Mouse (Mus musculus): ENCODE measurements around the gene Nudt8.
"Not testable (repeated sequence)": the region's sequence is repeated elsewhere in the genome, so short reads cannot be mapped to it uniquely, and the experiment has no call there.

- not testable (repeated sequence) for TF ChIP-seq JUND (conservative IDR thresholded peaks at IDR 0.05; ENCODE audit: low read depth, low read length); ZC3H11A (IDR thresholded peaks at IDR 0.05; ENCODE audit: low read depth, low read length); MXI1 (IDR thresholded peaks at IDR 0.05; ENCODE audit: low read depth, low read length); CTCF (conservative IDR thresholded peaks at IDR 0.05 in 1 of 2, IDR thresholded peaks at IDR 0.05 in 1 of 2; ENCODE audit: low read depth in 2 of 2, low read length in 2 of 2); USF2 (conservative IDR thresholded peaks at IDR 0.05; ENCODE audit: low read depth, low read length); EP300 (IDR thresholded peaks at IDR 0.05; ENCODE audit: low read length); ELF1 (IDR thresholded peaks at IDR 0.05; ENCODE audit: low read depth, low read length); CHD2 (IDR thresholded peaks at IDR 0.05; ENCODE audit: low read length); SIN3A (IDR thresholded peaks at IDR 0.05; ENCODE audit: low read length); MAFK (IDR thresholded peaks at IDR 0.05; ENCODE audit: insufficient replicate concordance, low read length); RCOR1 (conservative IDR thresholded peaks at IDR 0.05; ENCODE audit: low read depth, low read length); POLR2A (IDR thresholded peaks at IDR 0.05; ENCODE audit: low read depth, low read length); JUN (IDR thresholded peaks at IDR 0.05; ENCODE audit: insufficient read depth, low read depth, low read length)
Observed at GRCm38 (mm10) chr19:4041500-4041899, 41.1 kb downstream of the Nudt8 start.

Measured in CH12.LX (cell line).